Mouse (Mus musculus): ENCODE data around the gene Reps1.

Reps1 gene

DNA sequence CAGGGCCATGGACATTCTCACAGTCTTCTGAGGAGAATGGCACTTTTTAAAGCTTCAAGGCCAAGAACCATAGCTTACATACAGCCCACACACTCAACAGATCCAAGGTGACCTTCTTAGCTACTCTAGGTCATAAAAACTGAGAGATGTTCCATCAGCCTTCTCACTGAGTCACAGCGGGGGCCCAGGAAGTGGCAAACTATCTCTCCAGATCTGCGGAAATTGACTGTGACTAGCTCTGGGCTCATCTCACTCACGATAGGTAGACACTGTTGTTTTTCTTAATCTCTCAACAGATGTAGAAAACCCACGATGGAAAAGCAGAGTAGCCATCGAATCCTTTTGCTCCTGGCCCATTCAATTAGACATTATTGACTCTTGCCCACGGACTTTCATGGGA, 86.6 kb downstream of the Reps1 start:
- DNase-seq = no peak

DNA sequence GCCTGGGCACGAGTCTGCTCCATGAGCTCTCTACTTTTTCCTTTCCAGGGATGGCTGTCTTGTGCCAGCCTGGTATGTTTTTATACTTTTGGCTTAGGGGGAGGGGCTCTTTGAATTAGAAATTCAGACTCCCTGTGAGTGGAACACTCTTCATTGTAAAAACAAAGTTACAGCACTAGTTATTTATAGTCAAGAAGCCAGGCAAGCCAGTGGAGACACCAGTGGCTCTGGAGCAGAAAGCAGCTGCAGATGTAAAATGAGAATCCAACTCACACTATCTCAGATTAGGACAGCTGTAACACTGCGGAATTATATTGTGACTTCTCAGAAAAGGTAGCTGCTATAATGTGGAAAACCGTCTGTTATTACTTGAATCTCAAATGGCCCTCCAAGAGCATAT, 91.6 kb downstream of the Reps1 start:
- DNase-seq = no peak

DNA sequence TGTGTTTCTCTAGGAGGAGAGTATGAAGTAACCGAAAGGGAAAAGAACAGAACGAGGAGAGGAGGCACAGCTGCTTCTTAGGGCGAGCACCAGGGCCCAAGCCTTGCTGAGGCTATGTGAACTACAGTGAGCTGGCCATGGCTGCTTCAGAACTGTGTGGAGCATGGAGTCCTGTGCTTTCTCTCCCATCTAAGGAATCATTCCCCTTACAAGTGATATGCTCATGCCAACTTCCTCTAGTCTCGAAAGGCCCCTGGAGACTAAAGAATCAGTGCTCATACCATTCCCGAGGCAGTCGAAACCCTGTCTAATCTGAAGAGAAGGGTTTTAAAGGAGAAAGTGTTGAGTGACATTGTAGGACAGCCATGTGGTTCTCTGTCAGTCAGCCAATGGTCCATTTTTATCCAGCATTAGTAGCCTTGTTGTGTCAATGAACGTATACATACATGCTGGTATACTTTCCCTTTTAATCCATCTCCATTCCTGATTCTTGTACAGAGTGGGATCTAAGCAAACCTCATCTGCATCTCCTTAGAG, 106.8 kb downstream of the Reps1 start:
- DNase-seq = no peak
